Mouse (Mus musculus) small intestine, adult 2 months (tissue): ENCODE measurements at regions not wholly inside any gene's neighbourhood (a gene's known extent, or its start where the extent isn't known, plus 50 kb on each side); places are given as distances from the start of the nearest gene placed in this dataset.

ENCODE experiments used
- H3K27ac ChIP-seq: fragments of 200-500 bp; 2 replicates; pipeline ENCODE4 v1.5.1; 2012; ENCODE audit warnings: low read depth, low read length, control low read depth, inconsistent platforms; ENCODE audit not compliant: insufficient read depth
- H3K27me3 ChIP-seq: fragments of 200-500 bp; 2 replicates; pipeline ENCODE4 v1.6.1; 2012; ENCODE audit warnings: mild to moderate bottlenecking, moderate library complexity, low read length, inconsistent platforms; ENCODE audit not compliant: control insufficient read depth, insufficient read depth
- H3K36me3 ChIP-seq: fragments of 200-500 bp; 2 replicates; pipeline ENCODE4 v1.6.1; 2012; ENCODE audit warnings: mild to moderate bottlenecking, low read length, control low read depth, inconsistent platforms; ENCODE audit not compliant: control insufficient read depth, insufficient read depth
- H3K4me1 ChIP-seq: fragments of 200-500 bp; 2 replicates; pipeline ENCODE4 v1.6.1; 2012; ENCODE audit warnings: low read length, inconsistent platforms, mixed read lengths; ENCODE audit not compliant: control insufficient read depth, insufficient read depth, insufficient read length
- H3K4me3 ChIP-seq: fragments of 200-500 bp; 2 replicates; pipeline ENCODE4 v1.5.1; 2012; ENCODE audit warnings: low read depth, mild to moderate bottlenecking, control low read depth, inconsistent platforms, low read length, moderate library complexity
- CTCF ChIP-seq: fragments of 200-500 bp; IDR thresholded peaks from 2 replicates; pipeline ENCODE4 v1.5.1; 2012; ENCODE audit warnings: low read depth, mild to moderate bottlenecking, control low read depth, inconsistent platforms, low read length, moderate library complexity, mixed read lengths; ENCODE audit not compliant: insufficient replicate concordance, insufficient read length; ENCODE audit errors: extremely low read depth
- POLR2A ChIP-seq: fragments of 200-500 bp; IDR thresholded peaks from 2 replicates; pipeline ENCODE4 v1.6.1; 2012; ENCODE audit warnings: low read depth, mild to moderate bottlenecking, control low read depth, inconsistent platforms, low read length, moderate library complexity
- WGBS: fragments of 180-500 bp; shearing (Covaris S2); methylation state at CpG from one replicate; pipeline ENCODE4 v1.1.7; 2018; 5-methylcytosine and 5-hydroxymethylcytosine counted together

- TF ChIP-seq POLR2A (no peak), CTCF (no peak)
- no peaks in the 10 kb centered on the region for H3K36me3 ChIP-seq
- WGBS, result 47% methylated on average over 4 of the region's 4 CpGs
- H3K4me3 ChIP-seq, result no peak overlapping the region
- no peaks in the 10 kb centered on the region for H3K27me3 ChIP-seq
- H3K27ac ChIP-seq, result no peak overlapping the region
- H3K4me1 ChIP-seq, result peaks cover 2% of the 10 kb centered on the region; the same call in 1 of the 2 replicates
Measured at GRCm38 (mm10) chr13:28693078-28693477, 260.4 kb downstream of the Sox4 start.

- Histone ChIP-seq H3K27me3 (no peaks in the 10 kb centered on the region), H3K36me3 (no peaks in the 10 kb centered on the region), H3K27ac (no peak overlapping the region), H3K4me3 (no peak overlapping the region), H3K4me1 (peaks cover 2% of the 10 kb centered on the region; the same call in 1 of the 2 replicates)
- no peak for TF ChIP-seq POLR2A
- no peak for TF ChIP-seq CTCF
- 52% methylated on average over 5 of the region's 5 CpGs for WGBS
Measured at GRCm38 (mm10) chr13:28692587-28692986, 260.9 kb downstream of the Sox4 start.

GRCm38 (mm10) chr13:28690511-28691160, 262.9 kb downstream of the Sox4 start:
- WGBS, result 92% methylated on average over 5 of the region's 5 CpGs
- Histone ChIP-seq H3K36me3 (no peaks in the 10 kb centered on the region), H3K4me3 (no peak overlapping the region), H3K4me1 (peaks cover 2% of the 10 kb centered on the region; the same call in 1 of the 2 replicates), H3K27me3 (no peaks in the 10 kb centered on the region), H3K27ac (no peak overlapping the region)
- TF ChIP-seq CTCF (no peak), POLR2A (no peak)

- Histone ChIP-seq H3K36me3 (no peaks in the 10 kb centered on the region), H3K27ac (no peak overlapping the region), H3K4me1 (peaks cover 2% of the 10 kb centered on the region; the same call in 1 of the 2 replicates), H3K27me3 (no peaks in the 10 kb centered on the region), H3K4me3 (no peak overlapping the region)
- TF ChIP-seq POLR2A, result no peak
- no peak for TF ChIP-seq CTCF
- 64% methylated on average over 1 of the region's 1 CpGs for WGBS
Measured at GRCm38 (mm10) chr13:28687838-28688237, 265.7 kb downstream of the Sox4 start.

GRCm38 (mm10) chr13:28684311-28684710, 269.2 kb downstream of the Sox4 start:
- WGBS, result 88% methylated on average over 3 of the region's 3 CpGs

GRCm38 (mm10) chr13:28680266-28680665, 273.2 kb downstream of the Sox4 start:
- H3K27me3 ChIP-seq, result no peaks in the 10 kb centered on the region
- TF ChIP-seq CTCF (no peak), POLR2A (no peak)
- no peaks in the 10 kb centered on the region for H3K36me3 ChIP-seq
- no peak overlapping the region for H3K27ac ChIP-seq
- 98% methylated on average over 1 of the region's 1 CpGs for WGBS
- no peaks in the 10 kb centered on the region for H3K4me1 ChIP-seq
- no peak overlapping the region for H3K4me3 ChIP-seq

More at GRCm38 (mm10) chr13:28684311-28684710, 269.2 kb downstream of the Sox4 start:
- Histone ChIP-seq H3K4me3 (no peak overlapping the region), H3K4me1 (peaks cover 2% of the 10 kb centered on the region; the same call in 1 of the 2 replicates), H3K27ac (no peak overlapping the region), H3K27me3 (no peaks in the 10 kb centered on the region), H3K36me3 (no peaks in the 10 kb centered on the region)
- TF ChIP-seq POLR2A (no peak), CTCF (no peak)

GRCm38 (mm10) chr13:28673622-28674021, 279.9 kb downstream of the Sox4 start:
- no peaks in the 10 kb centered on the region for H3K27me3 ChIP-seq
- 86% methylated on average over 3 of the region's 3 CpGs for WGBS

More at GRCm38 (mm10) chr13:28673622-28674021, 279.9 kb downstream of the Sox4 start:
- Histone ChIP-seq H3K4me3 (no peak overlapping the region), H3K27ac (no peak overlapping the region), H3K4me1 (no peaks in the 10 kb centered on the region), H3K36me3 (no peaks in the 10 kb centered on the region)
- TF ChIP-seq CTCF (no peak), POLR2A (no peak)
